8 mouse cellular contexts compared by ENCODE assay signal in the genomic region with DNA sequence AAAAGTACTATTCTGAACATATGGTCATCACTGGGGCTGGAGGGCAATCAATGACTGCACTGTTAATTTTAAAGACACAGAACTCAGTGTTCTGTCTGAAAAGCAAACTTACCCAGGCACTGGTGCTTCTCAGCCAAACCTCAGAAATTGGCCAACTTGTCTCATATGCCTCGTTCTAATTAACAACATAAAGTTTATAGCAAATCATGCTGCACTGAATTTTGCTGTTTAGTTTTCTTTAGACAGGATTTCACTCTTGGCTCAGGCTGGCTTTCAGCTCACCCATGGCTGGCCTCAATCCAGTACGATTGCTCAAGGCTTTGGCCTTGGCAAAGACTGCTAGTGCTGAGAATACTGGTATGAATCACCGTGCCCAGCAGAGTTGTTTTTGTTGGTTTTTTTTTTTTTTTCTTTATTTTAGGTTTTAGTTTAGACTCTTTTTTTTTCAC. TPM values are rescaled to one million over a fixed set of nuclear protein-coding genes. Genes with fewer than 3 reads are reported as not detected.
DNase-seq lines count a peak whose midpoint lies in the region; ATAC-seq and TF ChIP-seq lines count a peak whose summit lies in the region.

No protein-coding gene starts in this region.

- POLR2A ChIA-PET in Patski (lab: Charles Lee) = interaction anchor here (0.6 kb wide), 1 partner anchor 28 kb away, joined by 3 read pairs; no protein-coding TSS in a partner anchor

- H3K27ac ChIP-seq in forebrain, embryonic 15.5 days (replicated peaks) = peak overlapping the region; percentile 49
- H3K27ac ChIP-seq in forebrain, embryonic 11.5 days (ENCODE audit: low read depth, low read length) = no peak overlapping the region
- H3K27ac ChIP-seq in limb, embryonic 14.5 days (replicated peaks; ENCODE audit: low read depth, low read length) = no peak overlapping the region

- peaks cover 28% of the 10 kb centered on the region for H3K4me1 ChIP-seq in forebrain, embryonic 15.5 days
- H3K4me1 ChIP-seq in forebrain, embryonic 11.5 days (replicated peaks; ENCODE audit: control insufficient read depth, insufficient read depth, low read length) = 0 out of 2 replicates have a peak, but pooled peaks cover 2% of the 10 kb centered on the region
- H3K4me1 ChIP-seq in limb, embryonic 14.5 days (ENCODE audit: control insufficient read depth, insufficient read depth, low read length) = peaks cover 19% of the 10 kb centered on the region

- TF ChIP-seq POLR2A in limb, embryonic 14.5 days (IDR thresholded peaks at IDR 0.05; ENCODE audit: borderline replicate concordance, extremely low read depth, insufficient read depth, insufficient read length) = no peak

- no peaks in the 10 kb centered on the region for H3K27me3 ChIP-seq in forebrain, embryonic 15.5 days
- no peaks in the 10 kb centered on the region for H3K27me3 ChIP-seq in forebrain, embryonic 11.5 days (ENCODE audit: control insufficient read depth, insufficient read depth, low read length)
- H3K27me3 ChIP-seq in Patski = no peaks in the 10 kb centered on the region
- H3K27me3 ChIP-seq in limb, embryonic 14.5 days (ENCODE audit: control insufficient read depth, insufficient read depth, low read length) = no peaks in the 10 kb centered on the region

- H3K9me3 ChIP-seq in forebrain, embryonic 15.5 days = no peaks in the 10 kb centered on the region
- no peaks in the 10 kb centered on the region for H3K9me3 ChIP-seq in forebrain, embryonic 11.5 days (ENCODE audit: control insufficient read depth, low read length)
- no peaks in the 10 kb centered on the region for H3K9me3 ChIP-seq in limb, embryonic 14.5 days (ENCODE audit: control insufficient read depth, low read length)

- in situ Hi-C loops in Patski (cut with MboI; ENCODE audit: low pct_unique_long_range_greater_than_20kb) = no loop called here

- ATAC-seq in forebrain, embryonic 15.5 days (replicated peaks) = peak; percentile 85
- no peak for ATAC-seq in forebrain, embryonic 11.5 days (replicated peaks; ENCODE audit: low FRiP score)
- ATAC-seq in Patski = peak; percentile 88
- peak; percentile 61 to 73 for ATAC-seq in hematopoietic stem cell, adult 5-6 weeks (replicated peaks in 1 of 2; ENCODE audit: insufficient read depth in 1 of 2, low FRiP score in 2 of 2, low TSS enrichment in 1 of 2, low read depth in 1 of 2, poor library complexity in 2 of 2, severe bottlenecking in 2 of 2)
- peak; percentile 83 for ATAC-seq in limb, embryonic 14.5 days (ENCODE audit: low FRiP score, low read depth)

- CTCF ChIA-PET in Patski (lab: Charles Lee) = interaction anchor here (0.7 kb wide), 1 partner anchor 17 kb away, joined by 3 read pairs; no protein-coding TSS in a partner anchor

- DNase-seq in forebrain, embryonic 11.5 days (ENCODE audit: low spot score) = no peak
- DNase-seq in Patski (ENCODE audit: low read depth, low spot score) = peak; percentile 94
- peak; percentile 82 for DNase-seq in fat pad, adult 2 months (ENCODE audit: extremely low read depth, low read depth, low spot score)
- DNase-seq in limb, embryonic 14.5 days (ENCODE audit: low spot score) = peak; percentile 84
- DNase-seq in right cerebral cortex, adult 2 months (ENCODE audit: low spot score in 2 of 2) = peak; percentile 65 to 78
- no peak for DNase-seq in embryo, embryonic 10.5 days (ENCODE audit: low spot score)

- no peak overlapping the region for H3K9ac ChIP-seq in forebrain, embryonic 15.5 days (replicated peaks)
- H3K9ac ChIP-seq in forebrain, embryonic 11.5 days (ENCODE audit: low read length) = no peak overlapping the region
- H3K9ac ChIP-seq in limb, embryonic 14.5 days (ENCODE audit: low read depth, low read length, severe bottlenecking) = no peak overlapping the region

- no peaks in the 10 kb centered on the region for H3K36me3 ChIP-seq in forebrain, embryonic 15.5 days
- H3K36me3 ChIP-seq in forebrain, embryonic 11.5 days (ENCODE audit: control insufficient read depth, insufficient read depth, low read length) = no peaks in the 10 kb centered on the region
- H3K36me3 ChIP-seq in limb, embryonic 14.5 days (ENCODE audit: control insufficient read depth, insufficient read depth, low read length) = no peaks in the 10 kb centered on the region

- H3K4me2 ChIP-seq in forebrain, embryonic 15.5 days (replicated peaks) = no peak overlapping the region
- no peak overlapping the region for H3K4me2 ChIP-seq in forebrain, embryonic 11.5 days (ENCODE audit: low read depth, low read length, severe bottlenecking)
- no peak overlapping the region for H3K4me2 ChIP-seq in limb, embryonic 14.5 days (replicated peaks; ENCODE audit: low read depth, low read length, severe bottlenecking)

- 30% methylated on average over 3 of the region's 3 CpGs for WGBS in forebrain, embryonic 15.5 days
- WGBS in forebrain, embryonic 11.5 days = 91% methylated on average over 3 of the region's 3 CpGs
- WGBS in limb, embryonic 14.5 days = 39% methylated on average over 3 of the region's 3 CpGs

- no peak for TF ChIP-seq CTCF in Patski (IDR thresholded peaks at IDR 0.05)

- no peak overlapping the region for H3K4me3 ChIP-seq in forebrain, embryonic 15.5 days
- H3K4me3 ChIP-seq in forebrain, embryonic 11.5 days (ENCODE audit: low read depth, low read length) = no peak overlapping the region
- H3K4me3 ChIP-seq in limb, embryonic 14.5 days (replicated peaks; ENCODE audit: low read length) = no peak overlapping the region

RNA-seq across cellular contexts. Expression of gene Lnpep, which starts 24.0 kb away (rescaled TPM):
- 9.6 and 11.0 TPM in 2 replicates for polyA plus RNA-seq in forebrain, embryonic 15.5 days (2015; fragmentation: Nextera tagmentation; extraction: Ambion mirVana)
- polyA plus RNA-seq in forebrain, embryonic 11.5 days (2014; fragmentation: Nextera tagmentation; extraction: Ambion mirVana) = 7.0 and 8.5 TPM in 2 replicates
- polyA plus RNA-seq in Patski (2021) = 34.8 TPM
- total RNA-seq in hematopoietic stem cell, adult 5-6 weeks (2017) = 62.1 and 83.2 TPM in 2 replicates
- polyA plus RNA-seq in limb, embryonic 14.5 days (2012; rRNA removed) = 14.0 and 15.1 TPM in 2 replicates
- 10.5 and 11.8 TPM in 2 replicates for polyA plus RNA-seq in limb, embryonic 14.5 days (2014; fragmentation: Nextera tagmentation; extraction: Ambion mirVana)

Comparison
In these comparisons a context has a peak if more than half of its experiments do, and no peak if none do; other contexts are left out.
1. DNase-seq: peak in Patski (single experiment), fat pad, adult 2 months (single experiment), limb, embryonic 14.5 days (single experiment) and right cerebral cortex, adult 2 months (2 of 2); none in forebrain, embryonic 11.5 days (single experiment) and embryo, embryonic 10.5 days (single experiment).